Mouse (Mus musculus) bone marrow, adult 2 months (tissue): ENCODE results near the gene Cep57l1.

Source experiments
- CTCF ChIP-seq: fragments of 200-500 bp; IDR thresholded peaks from 2 replicates; pipeline ENCODE4 v1.5.1; 2011; ENCODE audit warnings: low read length, control low read depth; ENCODE audit not compliant: control insufficient read depth, insufficient read depth
- POLR2A ChIP-seq: fragments of 200-500 bp; IDR thresholded peaks from 2 replicates; pipeline ENCODE4 v1.6.1; 2011; ENCODE audit warnings: low read depth, mild to moderate bottlenecking, control low read depth, low read length, borderline replicate concordance; ENCODE audit not compliant: control insufficient read depth

DNA sequence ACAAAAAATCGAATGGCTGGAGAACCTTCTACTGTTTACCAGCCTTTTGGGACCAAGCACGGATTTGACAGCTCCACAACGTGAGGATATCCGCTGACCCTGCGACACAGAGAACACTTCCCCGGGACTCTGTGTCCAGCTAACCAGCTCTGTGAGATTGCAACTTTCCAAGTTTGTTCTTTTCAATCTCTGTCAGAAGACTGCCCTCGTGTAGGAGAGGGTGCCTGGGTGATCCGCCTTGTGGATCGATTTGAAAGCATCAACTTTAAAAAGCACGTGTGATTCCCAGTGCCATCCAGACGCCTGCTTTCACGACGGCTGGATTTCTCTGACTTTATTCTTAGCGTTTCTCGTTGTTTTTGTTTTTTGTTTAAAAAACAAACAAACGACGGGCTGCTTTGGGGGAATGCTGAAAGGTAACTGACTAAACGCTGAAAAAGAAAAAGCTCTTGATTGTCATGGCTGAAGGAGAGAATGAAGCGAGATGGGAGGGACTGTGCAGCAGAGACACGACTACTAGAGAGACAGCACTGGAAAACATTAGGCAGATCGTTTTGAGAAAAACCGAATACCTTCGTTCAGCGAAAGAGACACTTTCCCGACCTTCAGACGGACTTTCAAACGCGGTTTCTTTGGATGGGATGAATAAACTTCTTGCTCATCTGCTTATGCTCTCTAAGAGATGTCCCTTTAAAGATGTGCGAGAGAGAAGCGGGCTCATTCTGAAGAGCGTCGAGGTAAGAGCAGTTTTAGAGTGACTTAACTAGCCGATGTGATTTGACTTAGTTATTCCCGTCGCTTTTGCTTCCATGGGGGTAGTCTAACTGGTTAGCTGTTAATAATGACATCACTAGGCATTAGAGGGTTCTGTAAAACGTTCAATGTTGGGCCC is 1.1 kb upstream of the Cep57l1 start:
- TF ChIP-seq POLR2A (no peak), CTCF (no peak)
